Mouse (Mus musculus) right cerebral cortex, postnatal 14 days (tissue): ENCODE data around the gene Hdac9.

Experiments
- DNase-seq: peaks from one replicate; pipeline ENCODE4 v3.0.0; 2022

Gene Hdac9

DNA sequence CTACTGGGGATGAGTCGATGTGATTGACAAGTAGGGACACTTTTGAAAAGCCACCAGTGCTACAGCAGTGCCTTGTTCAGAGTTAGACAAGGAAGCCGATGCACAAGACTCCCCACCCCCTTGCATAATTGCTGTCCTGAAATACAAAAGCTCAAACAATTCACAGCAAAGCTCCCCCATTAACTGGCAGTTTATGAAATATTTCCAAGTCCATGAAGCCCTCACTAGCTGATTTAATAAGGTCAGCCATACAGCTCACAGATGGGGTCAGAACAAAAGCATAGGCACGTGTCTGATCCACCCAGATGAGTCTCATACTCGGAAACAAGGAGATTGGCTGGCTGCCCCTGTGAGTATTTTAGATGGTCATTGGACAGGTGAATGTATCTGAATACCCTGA lies 228.0 kb downstream of the Hdac9 start:
- DNase-seq = no peak

GRCm38 (mm10) chr12:34683375-34683774 lies 233.5 kb downstream of the Hdac9 start:
- DNase-seq = peak; percentile 16

GRCm38 (mm10) chr12:34682657-34683056 lies 234.2 kb downstream of the Hdac9 start:
- DNase-seq = no peak

DNA sequence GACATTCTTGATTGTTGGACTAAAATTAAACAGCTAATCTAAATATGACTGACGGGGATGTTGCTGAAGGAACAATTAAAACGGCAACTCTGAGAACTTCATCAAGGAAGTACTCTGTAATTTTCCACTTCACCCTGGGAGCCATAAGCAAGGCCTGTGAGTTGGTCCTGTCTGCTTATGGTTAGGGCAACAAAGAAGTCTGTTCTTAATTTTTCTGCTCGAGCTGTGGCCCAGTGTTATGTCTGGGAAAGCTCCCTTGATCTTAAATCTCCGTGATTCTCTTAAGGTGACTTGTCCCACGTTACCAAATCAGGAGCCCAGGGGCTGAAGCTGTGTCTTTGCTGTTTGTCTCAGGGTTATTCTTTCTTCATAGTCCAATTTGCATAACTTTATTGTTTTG lies 236.3 kb downstream of the Hdac9 start:
- no peak for DNase-seq

DNA sequence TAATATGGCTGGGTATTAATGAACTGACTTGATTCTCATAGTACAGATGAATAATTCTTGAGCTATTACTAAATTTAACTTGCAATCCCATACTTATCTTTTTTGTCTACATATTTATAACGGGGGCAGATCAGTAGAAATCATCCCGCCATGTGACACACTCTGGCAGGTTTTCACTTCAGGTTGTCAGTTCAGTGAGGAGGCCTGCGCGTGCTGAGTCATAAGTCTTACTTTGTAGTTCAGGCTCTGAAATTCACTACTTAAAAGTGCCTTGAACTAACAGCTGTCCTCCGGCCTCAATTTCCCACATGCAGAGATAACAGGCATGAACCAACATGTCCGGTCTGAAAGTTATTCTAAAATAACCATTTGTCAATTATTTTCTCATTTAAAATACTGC lies 239.8 kb downstream of the Hdac9 start:
- DNase-seq = no peak

- DNase-seq = no peak
These were observed 242.7 kb downstream of the Hdac9 start for GRCm38 (mm10) chr12:34674235-34674634.

GRCm38 (mm10) chr12:34673539-34673938 lies 243.4 kb downstream of the Hdac9 start:
- DNase-seq = no peak

DNA sequence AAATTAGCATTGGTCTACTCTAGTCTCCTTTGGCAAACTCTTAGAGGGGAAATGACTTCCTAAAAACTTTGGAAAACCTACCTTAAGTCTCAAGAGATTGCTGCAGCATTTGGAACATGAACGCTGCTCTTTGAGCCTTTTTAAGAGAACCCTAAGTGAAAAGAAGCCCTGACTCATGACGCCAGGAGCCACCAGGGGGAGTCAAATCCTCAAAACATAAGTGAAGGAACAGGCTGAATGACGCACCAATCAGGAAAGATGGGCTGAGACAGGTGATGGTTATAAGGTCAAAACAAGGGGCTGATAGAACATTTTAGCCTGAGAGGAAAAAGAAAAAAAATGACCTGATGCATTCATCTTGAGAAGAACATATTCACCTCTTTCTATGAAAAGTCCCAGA lies 252.1 kb downstream of the Hdac9 start:
- peak; percentile 73 for DNase-seq

DNA sequence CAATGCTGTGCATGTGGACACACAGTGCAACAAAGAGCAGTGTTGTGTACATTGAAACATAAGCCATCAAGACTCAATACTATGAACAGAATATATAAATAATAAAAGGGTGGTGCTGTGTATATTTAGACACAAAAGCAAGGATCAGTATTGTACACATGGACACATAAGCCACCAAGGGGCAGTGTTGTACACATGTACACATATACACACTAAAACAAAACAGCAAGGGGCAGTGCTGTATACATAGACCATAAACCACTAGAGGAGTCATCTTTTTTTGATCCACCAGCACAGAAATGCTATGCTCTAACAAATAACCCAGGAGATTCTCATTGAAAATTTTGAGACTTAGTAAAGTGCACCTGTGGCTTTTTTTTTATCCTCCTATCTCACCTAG lies 255.5 kb downstream of the Hdac9 start:
- DNase-seq = no peak

GRCm38 (mm10) chr12:34660027-34660426 lies 256.9 kb downstream of the Hdac9 start:
- DNase-seq = no peak

DNA sequence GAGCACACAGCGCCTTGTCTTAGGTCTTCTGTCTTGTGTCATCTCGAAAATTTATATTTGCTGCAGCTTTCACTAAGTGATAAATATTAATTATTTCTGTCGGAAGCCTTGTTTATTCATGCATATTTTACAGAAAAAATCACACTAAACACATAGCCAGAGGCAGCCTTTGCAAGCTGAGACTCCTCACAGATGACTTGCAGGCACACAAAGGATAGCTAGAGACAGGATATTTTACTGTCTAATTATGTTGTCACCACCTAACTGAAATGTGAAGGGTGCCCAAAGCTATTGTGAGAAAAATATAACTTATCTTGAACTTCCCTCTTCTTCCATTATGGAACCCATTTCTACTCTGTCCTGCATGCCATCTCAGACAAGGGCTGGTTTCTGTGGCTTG lies 258.3 kb downstream of the Hdac9 start:
- no peak for DNase-seq

DNA sequence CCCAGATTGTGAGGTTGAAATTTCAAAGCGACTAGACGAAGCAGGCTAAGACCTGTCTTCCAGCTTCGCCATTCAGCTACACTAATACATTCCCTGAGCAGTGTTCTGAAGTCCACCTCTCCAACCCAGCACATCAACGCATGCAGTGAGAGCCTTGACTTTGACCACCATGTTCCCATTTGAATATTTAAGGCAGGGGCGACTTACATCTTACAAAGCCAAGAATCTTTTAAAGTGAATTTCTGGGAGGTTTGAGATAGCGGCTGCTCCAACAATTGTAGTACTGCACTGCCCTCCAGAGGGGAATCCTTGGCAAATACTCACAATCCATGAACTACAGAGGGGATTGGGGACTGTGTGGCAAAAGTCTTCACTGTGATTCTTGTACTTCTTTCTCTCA lies 258.8 kb downstream of the Hdac9 start:
- no peak for DNase-seq

DNA sequence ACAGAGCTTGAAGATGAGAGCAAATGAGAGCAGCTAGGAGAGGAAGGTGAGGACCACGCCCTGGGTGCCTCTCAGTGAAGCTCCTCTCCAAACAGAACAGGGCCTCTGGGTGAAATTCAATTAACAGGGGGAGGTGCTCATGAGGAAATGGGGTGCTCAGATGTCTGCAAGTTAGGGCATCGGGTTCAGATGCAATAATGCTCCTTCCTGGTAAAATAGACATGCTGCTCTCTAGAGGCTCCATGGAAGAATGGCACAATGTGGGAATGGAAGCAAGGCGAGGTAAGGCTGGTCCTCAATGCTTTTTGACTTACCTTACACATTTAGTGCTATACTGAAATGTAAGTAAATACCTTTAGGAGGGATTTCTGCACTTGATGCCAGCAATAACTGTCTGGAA lies 263.3 kb downstream of the Hdac9 start:
- DNase-seq = no peak

GRCm38 (mm10) chr12:34648753-34649152 lies 268.1 kb downstream of the Hdac9 start:
- DNase-seq = no peak

DNA sequence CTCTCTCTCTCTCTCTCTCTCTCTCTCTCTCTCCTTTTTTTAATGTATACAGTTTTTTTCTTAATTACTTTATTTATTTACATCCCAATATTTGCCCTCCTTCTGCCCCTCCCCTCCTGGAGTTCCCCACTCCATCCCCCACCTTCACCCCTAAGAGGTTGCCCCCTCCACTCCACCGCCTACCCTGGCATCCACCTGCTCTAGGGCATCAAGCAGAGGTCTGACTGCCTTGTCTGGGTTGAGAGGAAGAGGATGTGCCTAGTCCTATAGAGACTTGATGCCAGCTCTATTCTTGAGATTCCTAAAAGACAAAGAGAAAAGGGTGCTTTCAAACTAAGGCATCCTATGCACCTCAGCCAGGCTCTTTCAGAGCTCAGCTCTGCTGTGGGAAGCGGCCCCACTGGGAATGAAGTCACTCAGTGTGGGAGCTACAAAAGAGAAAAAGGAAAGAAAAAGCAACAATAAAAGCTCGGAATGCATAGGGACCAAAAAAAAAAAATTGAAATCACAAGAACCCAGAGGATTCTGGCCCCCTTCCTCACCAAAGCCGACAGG lies 275.1 kb downstream of the Hdac9 start:
- no peak for DNase-seq

- DNase-seq = no peak
These were observed 279.4 kb downstream of the Hdac9 start for GRCm38 (mm10) chr12:34637238-34638124.

DNA sequence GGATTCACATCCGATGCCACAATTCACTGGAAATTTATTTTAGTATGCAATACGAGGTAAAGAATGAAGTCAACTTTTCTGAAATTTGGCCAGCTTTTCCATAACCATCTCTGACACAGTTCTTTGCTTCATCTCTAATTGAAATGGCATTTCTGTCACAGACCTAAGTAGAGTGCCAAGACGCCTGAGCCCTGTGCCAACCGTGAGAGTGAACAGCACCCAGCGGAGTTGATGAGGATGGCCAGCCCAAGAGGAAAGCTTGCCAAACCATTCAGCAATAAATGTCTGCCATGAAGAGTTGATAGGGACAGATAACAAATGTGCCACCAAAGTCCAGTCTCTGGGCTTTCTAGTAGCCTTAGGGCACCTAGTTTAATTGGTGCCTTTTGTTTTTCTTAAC lies 297.8 kb downstream of the Hdac9 start:
- no peak for DNase-seq

- DNase-seq = no peak
These were observed 298.6 kb downstream of the Hdac9 start for GRCm38 (mm10) chr12:34618321-34618720.

DNA sequence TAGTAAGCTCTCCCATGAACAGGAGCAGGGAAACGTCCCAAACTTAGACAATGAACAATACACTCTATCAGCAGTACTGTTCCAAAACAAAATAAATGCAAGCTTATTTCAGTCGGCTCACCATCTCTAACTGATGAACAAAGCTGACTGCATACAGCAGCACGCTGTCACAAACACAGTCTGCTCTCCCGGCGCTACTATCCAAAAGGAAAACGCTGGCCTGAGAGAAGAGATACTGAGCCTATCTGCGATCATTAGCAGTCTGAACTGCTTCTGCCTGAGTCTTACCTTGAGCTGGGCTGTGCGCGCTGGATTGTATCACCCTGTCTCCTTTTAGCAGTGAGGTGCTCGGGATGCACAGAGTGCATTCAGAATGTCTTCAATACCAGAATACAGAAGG lies 299.1 kb downstream of the Hdac9 start:
- no peak for DNase-seq

DNA sequence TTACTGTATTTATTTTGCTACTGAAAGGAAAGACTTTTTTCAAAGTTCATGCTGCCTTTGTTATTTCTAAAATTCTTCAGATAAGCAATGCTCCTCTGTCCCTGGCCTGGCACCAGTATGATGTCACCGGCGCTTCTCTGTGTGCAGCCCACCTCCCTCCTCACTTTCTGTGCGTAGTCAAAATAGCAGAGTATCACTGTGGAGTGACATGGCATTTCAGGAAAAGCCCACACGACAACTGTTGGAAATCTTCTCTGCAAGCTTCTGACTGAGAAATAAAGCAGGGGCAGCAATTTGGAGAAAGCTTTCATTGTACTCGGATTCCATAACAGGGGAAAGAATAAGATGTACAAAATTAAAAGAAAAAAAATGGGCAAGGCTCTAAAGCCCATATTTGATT lies 302.1 kb downstream of the Hdac9 start:
- no peak for DNase-seq

DNA sequence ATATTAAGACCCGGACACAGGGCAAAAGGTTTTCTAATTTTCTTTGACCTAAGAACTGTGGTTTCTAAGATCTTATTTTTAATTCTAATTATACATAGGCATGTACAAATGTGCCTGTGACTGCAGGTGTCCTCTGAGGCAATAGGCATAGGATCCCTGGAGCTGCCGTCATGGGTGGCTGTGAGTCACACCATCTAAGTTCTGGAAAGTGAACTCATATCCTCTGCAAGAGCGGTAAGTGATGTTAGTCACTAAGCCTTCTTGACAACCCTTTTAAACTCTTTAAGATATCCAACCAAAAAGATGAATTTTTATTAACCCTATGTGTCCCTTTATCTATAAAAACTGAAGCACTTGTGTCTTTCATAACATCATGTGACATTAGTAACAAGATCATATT lies 304.4 kb downstream of the Hdac9 start:
- no peak for DNase-seq

- DNase-seq = no peak
These were observed 312.4 kb downstream of the Hdac9 start for GRCm38 (mm10) chr12:34604521-34604920.

- no peak for DNase-seq
These were observed 322.6 kb downstream of the Hdac9 start for GRCm38 (mm10) chr12:34594167-34594793.

DNA sequence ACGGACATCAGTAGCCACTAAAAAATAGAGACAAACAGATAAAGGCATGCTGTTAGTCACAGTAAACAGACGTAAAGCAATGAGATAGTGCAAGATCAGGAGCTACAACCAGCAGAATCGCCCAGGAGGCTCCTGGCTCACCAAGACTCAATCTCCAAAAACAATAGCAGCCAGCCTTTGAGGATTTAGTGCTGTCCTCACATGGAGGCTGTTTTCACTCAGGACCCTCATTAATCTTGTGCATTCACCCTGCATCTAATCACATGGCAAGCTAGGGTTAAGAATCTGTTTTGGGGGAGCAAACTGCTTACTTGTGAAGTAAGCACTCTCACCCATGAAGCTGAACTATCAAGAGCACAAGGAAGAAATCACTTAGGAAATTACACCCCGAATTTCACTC lies 329.7 kb downstream of the Hdac9 start:
- DNase-seq = no peak
